Mouse (Mus musculus) ovary, postnatal 10 days (tissue): Measurements from ENCODE around the gene Rpl36a.

ENCODE experiments used
- DNase-seq: peaks from one replicate; pipeline ENCODE4 v3.0.0; 2022; ENCODE audit warnings: low spot score

Gene Rpl36a

DNA sequence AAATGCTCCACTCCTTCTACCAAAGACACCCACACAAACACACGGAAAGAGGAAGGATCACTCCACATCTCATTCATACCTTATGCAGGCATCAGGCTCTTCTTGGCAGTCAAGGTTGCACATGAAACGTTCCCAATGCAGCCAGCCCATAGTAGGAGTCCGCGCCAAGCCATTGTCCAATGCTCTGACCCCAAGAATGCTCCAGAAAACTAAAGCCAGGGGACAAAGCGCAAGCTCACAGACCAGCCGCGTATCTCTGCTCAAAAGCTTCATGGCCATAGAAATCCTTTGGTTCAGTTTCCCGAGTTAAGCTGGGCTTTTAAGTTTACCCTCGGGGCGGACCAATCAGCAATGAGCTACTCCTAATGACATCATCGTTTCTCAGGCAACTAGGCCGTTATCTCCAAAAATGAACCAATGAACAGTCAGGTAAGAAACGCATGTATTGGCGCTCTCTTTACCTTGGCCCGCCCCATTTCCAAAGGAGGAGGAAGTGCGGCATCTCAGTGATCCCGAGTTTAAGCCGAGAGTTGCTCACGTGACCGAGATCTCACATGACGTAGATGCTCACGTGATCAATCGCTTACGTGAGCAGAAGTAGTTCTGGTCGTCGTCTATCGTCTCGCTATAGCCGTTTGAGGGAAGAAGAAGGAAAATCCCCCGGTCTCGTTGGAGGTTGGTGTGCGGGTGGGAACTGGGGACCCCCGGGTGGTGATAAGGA, 15.4 kb downstream of the Rpl36a start, which contains the start of the genes Gla and Hnrnph2:
Gla (minus strand) TSS at position 467 of the 721 bp plus-strand sequence.
Hnrnph2 (plus strand) TSS at position 521 of the 721 bp plus-strand sequence.
- DNase-seq: peak; percentile 54

GRCm38 (mm10) chrX:134601380-134602120, 16.1 kb downstream of the Rpl36a start:
- DNase-seq: no peak

- no peak for DNase-seq
Measured at GRCm38 (mm10) chrX:134609472-134609871, 24.0 kb downstream of the Rpl36a start.

DNA sequence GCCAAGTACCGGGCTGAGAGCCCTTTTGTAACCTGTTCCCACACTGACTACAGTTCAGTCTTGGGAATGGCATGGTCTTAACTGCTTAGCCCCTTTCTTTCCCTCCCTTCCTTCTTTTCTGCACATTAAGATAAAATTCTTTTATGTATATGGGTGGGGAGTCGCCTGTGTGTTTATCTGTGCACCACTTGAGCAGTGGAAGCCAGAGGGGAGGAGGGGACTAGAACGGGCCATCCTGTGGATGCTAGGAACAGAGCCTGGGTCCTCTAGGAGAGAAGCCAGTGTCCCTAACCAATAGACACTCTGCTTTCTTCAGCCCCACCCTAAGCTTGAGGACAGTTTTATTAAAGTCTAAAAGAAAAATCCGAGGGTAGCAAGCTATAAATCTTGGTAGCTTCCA, 25.5 kb downstream of the Rpl36a start:
- no peak for DNase-seq

DNA sequence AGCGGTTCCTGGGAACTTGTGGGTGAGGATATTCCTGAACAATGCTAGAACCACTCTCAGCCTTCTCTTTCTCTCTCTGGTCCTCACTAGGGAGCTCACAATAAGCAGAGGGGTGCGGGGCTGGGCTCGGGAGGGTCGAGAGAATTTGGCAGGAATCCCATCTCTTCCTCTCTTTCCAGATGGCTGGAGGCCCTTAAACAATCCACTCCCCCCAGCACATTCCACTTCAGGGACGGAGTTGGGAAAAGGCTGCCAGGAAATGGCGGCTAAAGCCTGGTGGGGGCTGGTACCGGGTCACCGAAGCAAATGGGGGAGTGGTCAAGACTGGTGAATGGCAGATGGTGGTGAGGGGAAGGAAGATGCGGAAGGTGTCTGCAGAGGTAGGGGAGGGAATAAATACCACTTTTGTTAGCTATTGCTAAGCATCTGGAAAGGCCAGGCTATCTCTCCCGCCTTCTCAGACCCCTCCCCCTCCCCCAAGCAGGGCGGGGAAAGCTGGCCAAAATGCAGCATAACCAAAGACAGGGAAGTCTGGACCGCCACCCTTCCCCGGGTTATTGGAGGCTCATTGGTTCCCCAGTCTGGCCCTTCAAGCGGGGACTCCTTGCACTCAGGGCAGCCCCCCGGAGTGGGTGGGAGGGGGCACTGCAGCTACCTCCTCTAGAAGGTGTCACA, 27.0 kb downstream of the Rpl36a start:
- peak; percentile 27 for DNase-seq

GRCm38 (mm10) chrX:134614306-134614705, 28.9 kb downstream of the Rpl36a start:
- DNase-seq: no peak

DNA sequence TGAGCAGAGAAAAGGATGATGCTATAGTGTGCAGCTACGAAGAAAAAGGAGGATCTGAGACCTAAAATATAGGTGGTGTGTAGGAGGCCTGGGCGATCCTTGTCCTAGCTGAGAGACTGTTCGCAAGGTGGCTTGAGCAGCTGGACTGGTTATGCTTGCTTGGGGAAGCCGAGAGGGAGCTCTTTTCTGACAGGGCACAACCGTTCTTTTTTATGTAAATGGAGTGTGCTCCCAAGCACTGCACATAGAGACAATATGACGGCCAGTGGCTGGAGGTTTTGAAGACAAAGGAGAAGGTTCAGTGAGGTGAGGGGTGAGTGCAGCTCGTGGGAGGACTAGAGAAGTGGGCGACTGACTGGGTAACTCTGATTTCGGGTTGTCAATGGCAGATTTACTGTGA, 34.2 kb downstream of the Rpl36a start:
- DNase-seq: no peak

DNA sequence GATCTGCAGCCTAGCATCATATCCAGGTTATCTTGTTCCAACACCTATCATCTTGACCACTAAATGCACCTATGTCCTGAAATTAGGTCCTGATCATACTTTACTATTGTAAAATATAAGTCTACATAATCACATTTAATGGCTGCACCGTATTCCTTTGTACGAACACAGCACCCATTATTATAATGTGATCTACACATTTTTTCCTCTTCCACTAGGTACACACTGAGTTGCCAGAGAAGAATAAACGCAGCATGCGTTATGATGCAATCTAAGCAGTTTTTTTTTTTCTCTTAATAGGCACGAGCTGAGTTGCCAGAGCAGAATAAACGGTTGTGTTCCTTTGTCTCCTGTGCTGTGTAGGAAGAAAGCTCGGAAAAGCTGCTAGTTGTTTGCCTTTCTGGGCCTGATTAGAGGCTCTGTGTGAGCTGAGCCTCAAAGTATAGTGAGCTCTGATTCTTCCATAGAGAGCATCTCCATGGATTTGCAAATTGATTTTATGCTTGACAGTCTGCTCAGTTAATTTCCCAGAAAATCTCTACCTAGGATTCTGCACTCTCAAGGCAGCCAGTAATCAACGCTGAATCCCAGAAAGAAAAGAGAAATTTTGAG, 34.9 kb downstream of the Rpl36a start:
- DNase-seq: no peak

DNA sequence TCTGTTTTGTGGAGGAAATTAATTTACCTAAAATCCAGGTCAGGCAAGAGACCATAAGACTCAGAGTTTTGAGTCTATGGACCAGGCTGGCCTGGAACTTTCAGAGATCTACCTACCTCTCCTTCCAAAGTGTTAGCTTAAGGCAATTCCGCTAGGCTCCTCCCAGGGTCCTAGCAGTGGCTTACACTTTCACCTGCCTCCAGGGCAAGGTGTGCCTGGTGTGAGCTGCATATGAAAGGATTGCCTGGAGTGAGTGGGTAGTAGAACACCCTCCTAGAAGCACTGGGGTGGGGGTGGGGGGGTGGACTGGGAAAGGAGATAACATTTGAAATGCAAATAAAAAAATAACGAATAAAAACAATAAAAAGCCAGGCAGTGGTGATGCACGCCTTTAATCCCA, 36.2 kb downstream of the Rpl36a start:
- DNase-seq: no peak

DNA sequence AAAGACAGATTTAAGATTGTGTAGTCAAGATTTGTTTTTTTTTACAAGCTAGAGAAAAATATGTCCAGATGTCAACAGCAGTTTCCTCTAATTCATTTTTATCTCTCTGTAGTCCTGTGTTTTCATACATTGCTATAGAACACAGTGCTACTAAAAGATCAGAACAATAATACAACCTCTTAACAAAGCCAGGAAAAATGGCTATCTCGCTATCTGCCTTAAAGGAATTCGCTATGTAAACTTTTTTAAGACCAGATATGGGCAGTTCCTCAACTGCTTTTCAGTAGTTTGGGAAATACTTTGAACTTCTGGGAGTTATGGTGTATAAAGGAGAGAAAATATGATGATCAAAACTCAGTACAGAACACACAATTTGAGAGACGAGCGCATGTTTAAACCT, 37.9 kb downstream of the Rpl36a start:
- DNase-seq: no peak

- no peak for DNase-seq
Measured at GRCm38 (mm10) chrX:134628200-134628599, 42.7 kb downstream of the Rpl36a start.

DNA sequence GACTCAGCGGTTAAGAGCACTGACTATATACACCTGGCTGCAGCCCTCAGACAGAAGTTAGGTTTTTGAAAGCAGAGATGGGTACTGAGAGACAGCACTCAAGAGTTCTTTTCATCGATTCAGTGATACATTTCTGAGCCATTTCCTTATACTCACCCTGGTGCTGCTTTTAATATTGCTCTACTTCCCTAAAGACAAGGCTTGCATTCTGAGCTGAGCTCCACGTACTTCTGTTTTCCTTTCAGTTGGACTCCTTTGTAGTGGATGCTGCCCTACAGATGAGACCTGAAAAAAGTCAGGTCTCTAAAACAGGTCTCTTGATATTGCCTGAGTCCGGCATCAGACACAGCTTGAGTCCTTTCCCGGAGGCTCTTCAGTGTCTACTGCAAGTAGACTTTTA, 47.3 kb downstream of the Rpl36a start:
- DNase-seq: no peak

GRCm38 (mm10) chrX:134635111-134635510, 49.7 kb downstream of the Rpl36a start:
- no peak for DNase-seq

DNA sequence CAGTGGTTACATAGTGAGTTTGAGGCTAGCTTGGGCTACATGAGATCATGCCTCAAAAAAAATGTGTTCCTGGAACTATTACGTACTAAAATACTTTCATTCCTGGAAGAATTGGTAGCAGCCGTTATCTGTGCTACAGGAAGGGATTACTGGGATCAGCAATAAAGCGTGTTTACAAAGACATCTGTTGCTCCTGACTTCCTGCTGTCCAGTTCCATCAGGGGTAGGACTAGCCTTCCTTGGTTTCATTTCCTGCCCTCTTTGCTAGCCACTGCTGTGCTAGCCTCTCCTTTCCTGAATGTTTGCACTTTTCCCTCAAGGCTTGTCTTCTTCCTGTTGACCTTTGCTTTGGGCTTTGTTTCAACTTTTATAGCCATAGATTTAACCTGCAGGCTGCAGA, 50.4 kb downstream of the Rpl36a start:
- no peak for DNase-seq
